Mouse (Mus musculus) heart, postnatal 14 days (tissue): ENCODE data around the gene Tm6sf2. TPM values are rescaled to one million over a fixed set of nuclear protein-coding genes. Genes with fewer than 3 reads are reported as not detected.

Experiments
- DNase-seq, 2 experiments: peaks; one replicate each; pipeline ENCODE4 v3.0.0; 2021 to 2022
- intact Hi-C: fragments of 180-260 bp; cut with DNase I; formaldehyde crosslinking; loops from one replicate; pipeline ENCODE4 v1.15.1; 2025
- microRNA-seq, 2 experiments: library from miRNA; unstranded; fragments of <30 nt; microRNA quantifications; one replicate each; pipeline ENCODE4 v1.2.0; 2021 to 2022
- total RNA-seq, 2 experiments: library from RNA; stranded (reverse); gene quantifications; 2 replicates each; pipeline ENCODE4 v1.2.3; 2021

The Tm6sf2 gene
- total RNA-seq, 2 experiments from 2014 or later = 0.46 to 1.5 TPM

- peak; percentile 42 to 54 for DNase-seq
- intact Hi-C loops = no loop called here
Observed at GRCm38 (mm10) chr8:70129309-70129952, 56.7 kb downstream of the Tm6sf2 start.

Small RNA genes lying within 50 kb of the gene (microRNA-seq; reads per million reads assigned to microRNA genes)
- 0.54 to 12.1 reads per million in 2 experiments for gene Mir7066

Other genes starting within 250 kb of the Tm6sf2 start
- under 1 TPM in 1 of 2 experiments, not detected in 1; 0.41 TPM for gene Pbx4, start 240.4 kb upstream of the Tm6sf2 start, total RNA-seq
- 1 to 10 TPM; 1.7 TPM for gene Cilp2, start 185.2 kb upstream of the Tm6sf2 start, total RNA-seq
- not detected for gene Tssk6, start 170.7 kb upstream of the Tm6sf2 start, total RNA-seq
- gene Ndufa13, start 170.4 kb upstream of the Tm6sf2 start, total RNA-seq = 100 to 1,000 TPM; 404 to 405 TPM
- 10 to 100 TPM; 10.4 to 10.7 TPM for gene Yjefn3, start 170.2 kb upstream of the Tm6sf2 start, total RNA-seq
- gene Gatad2a, start 76.5 kb upstream of the Tm6sf2 start, total RNA-seq = 10 to 100 TPM; 41.7 to 41.9 TPM
- 10 to 100 TPM; 39.3 to 40.3 TPM for gene Mau2, start 30.2 kb upstream of the Tm6sf2 start, total RNA-seq
- gene Sugp1, start 30.1 kb upstream of the Tm6sf2 start, total RNA-seq = 10 to 100 TPM; 19.1 to 19.4 TPM
- not detected for gene Hapln4, start 10.5 kb downstream of the Tm6sf2 start, total RNA-seq
- under 1 TPM; 0.02 to 0.07 TPM for gene Ncan, start 47.9 kb downstream of the Tm6sf2 start, total RNA-seq
- gene Nr2c2ap, start 58.4 kb downstream of the Tm6sf2 start, total RNA-seq = 1 to 10 TPM; 7.4 to 7.9 TPM
- 10 to 100 TPM; 17.7 to 20.1 TPM for gene Rfxank, start 66.2 kb downstream of the Tm6sf2 start, total RNA-seq
- 10 to 100 TPM; 25.8 to 31.3 TPM for gene Borcs8, start 66.6 kb downstream of the Tm6sf2 start, total RNA-seq
- gene Mef2b, start 66.8 kb downstream of the Tm6sf2 start, total RNA-seq = under 1 TPM in 1 of 2 experiments, not detected in 1; 0.37 TPM
- gene Tmem161a, start 99.4 kb downstream of the Tm6sf2 start, total RNA-seq = 10 to 100 TPM; 91.7 to 99.4 TPM
- gene Slc25a42, start 139.4 kb downstream of the Tm6sf2 start, total RNA-seq = 10 to 100 TPM; 46.4 to 55.4 TPM
- gene Sugp2, start 161.3 kb downstream of the Tm6sf2 start, total RNA-seq = 10 to 100 TPM; 40.2 to 44.7 TPM
- gene Armc6, start 161.5 kb downstream of the Tm6sf2 start, total RNA-seq = 1 to 10 TPM; 6.6 to 9.7 TPM
- 10 to 100 TPM; 16.6 to 18.0 TPM for gene Homer3, start 209.9 kb downstream of the Tm6sf2 start, total RNA-seq
- 10 to 100 TPM; 28.9 to 29.0 TPM for gene Ddx49, start 229.6 kb downstream of the Tm6sf2 start, total RNA-seq
- gene Cope, start 229.6 kb downstream of the Tm6sf2 start, total RNA-seq = 100 to 1,000 TPM; 160 to 164 TPM
- under 1 TPM; 0.56 to 0.72 TPM for gene Cers1, start 242.9 kb downstream of the Tm6sf2 start, total RNA-seq